Mouse (Mus musculus): ENCODE measurements around the gene Crisp2. TPM values are rescaled to one million over a fixed set of nuclear protein-coding genes. Genes with fewer than 3 reads are reported as not detected.
A peak's percentile ranks its signal among the peaks of the same experiment; 100 is the strongest.

Gene Crisp2
- total RNA-seq (2014; rRNA removed) (0.31 TPM in 1 of 2 replicates, not detected in the other), polyA plus RNA-seq (2015; fragmentation: Nextera tagmentation; extraction: Ambion mirVana) (not detected in 2 replicates)

- Histone ChIP-seq H3K9ac (no peak within 1 kb of the TSS), H3K4me3 (ENCODE audit: low read depth, low read length) (no peak within 1 kb of the TSS), H3K36me3 (ENCODE audit: insufficient read depth) (no peaks in the 10 kb centered on the region), H3K27me3 (ENCODE audit: insufficient read depth, low read length) (no peaks in the 10 kb centered on the region), H3K4me2 (ENCODE audit: low read depth) (no peak within 1 kb of the TSS), H3K27ac (ENCODE audit: low read depth, low read length) (no peak within 1 kb of the TSS), H3K4me1 (ENCODE audit: insufficient read depth) (no peaks in the 10 kb centered on the region), H3K9me3 (ENCODE audit: low read length) (no peaks in the 10 kb centered on the region)
- ATAC-seq (no peak), DNase-seq (no peak)
- 63% methylated on average over 2 of the region's 2 CpGs for WGBS
- TF ChIP-seq CTCF (IDR thresholded peaks at IDR 0.05; ENCODE audit: low read depth), result no peak
Measured at GRCm38 (mm10) chr17:40806953-40807572, at the start of gene Crisp2. Gene Crisp2, minus strand, starts transcription at chr17:40807003.

DNA sequence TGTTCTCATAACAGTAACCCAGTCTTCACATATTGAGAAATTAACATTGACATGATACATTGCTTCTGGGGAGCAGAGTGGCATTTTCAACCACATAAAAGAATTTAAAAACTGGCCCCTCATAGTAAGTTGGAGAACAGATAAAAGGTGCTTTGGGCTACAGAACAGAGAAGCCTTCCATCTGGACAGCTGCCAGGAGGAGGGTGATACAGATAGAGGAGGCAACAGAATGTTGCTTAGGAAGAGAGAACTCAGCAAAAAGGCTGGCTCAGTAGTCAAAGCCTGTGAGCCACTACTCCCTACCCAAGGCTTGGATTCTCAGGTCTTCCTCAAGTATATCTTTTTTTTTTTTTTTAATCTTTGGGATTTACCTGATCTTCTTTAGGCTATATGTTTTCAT lies 48.3 kb upstream of the Crisp2 start:
- H3K4me1 ChIP-seq (ENCODE audit: insufficient read depth), result no peaks in the 10 kb centered on the region
- no peak overlapping the region for H3K4me3 ChIP-seq (ENCODE audit: low read depth, low read length)
- H3K36me3 ChIP-seq (ENCODE audit: insufficient read depth), result no peaks in the 10 kb centered on the region
- no peak for TF ChIP-seq CTCF (IDR thresholded peaks at IDR 0.05; ENCODE audit: low read depth)
- no peak for ATAC-seq
- H3K9ac ChIP-seq, result no peak overlapping the region
- no peak for DNase-seq
- H3K9me3 ChIP-seq (ENCODE audit: low read length), result no peaks in the 10 kb centered on the region
- no peak overlapping the region for H3K27ac ChIP-seq (ENCODE audit: low read depth, low read length)
- no peaks in the 10 kb centered on the region for H3K27me3 ChIP-seq (ENCODE audit: insufficient read depth, low read length)
- H3K4me2 ChIP-seq (ENCODE audit: low read depth), result no peak overlapping the region

DNA sequence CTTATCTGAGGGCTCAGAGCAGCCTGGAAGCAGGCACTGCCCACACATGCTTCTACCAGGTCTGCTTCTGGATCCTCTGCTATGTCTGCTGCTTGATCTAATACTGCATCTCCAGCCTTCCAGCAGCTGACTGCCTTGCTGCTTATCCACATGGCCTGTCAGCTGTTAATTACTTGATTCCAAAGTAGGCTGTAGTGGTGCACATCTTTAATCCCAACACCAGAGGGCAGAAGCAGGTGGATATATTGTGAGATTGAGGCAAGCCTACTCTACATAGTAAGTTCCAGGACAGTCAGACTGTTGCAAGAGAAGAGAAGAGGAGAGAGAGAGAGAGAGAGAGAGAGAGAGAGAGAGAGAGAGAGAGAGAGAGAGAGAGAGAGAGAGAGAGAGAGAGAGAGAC lies 30.5 kb upstream of the Crisp2 start:
- Histone ChIP-seq H3K4me3 (ENCODE audit: low read depth, low read length) (no peak overlapping the region), H3K27ac (ENCODE audit: low read depth, low read length) (no peak overlapping the region), H3K9me3 (ENCODE audit: low read length) (no peaks in the 10 kb centered on the region), H3K4me1 (ENCODE audit: insufficient read depth) (no peaks in the 10 kb centered on the region), H3K4me2 (ENCODE audit: low read depth) (no peak overlapping the region), H3K36me3 (ENCODE audit: insufficient read depth) (no peaks in the 10 kb centered on the region), H3K27me3 (ENCODE audit: insufficient read depth, low read length) (no peaks in the 10 kb centered on the region), H3K9ac (no peak overlapping the region)
- peak; percentile 22 for DNase-seq
- TF ChIP-seq CTCF (IDR thresholded peaks at IDR 0.05; ENCODE audit: low read depth), result peak; percentile 59
- peak; percentile 54 for ATAC-seq

GRCm38 (mm10) chr17:40831870-40832269 lies 25.1 kb upstream of the Crisp2 start:
- Histone ChIP-seq H3K4me3 (ENCODE audit: low read depth, low read length) (no peak overlapping the region), H3K9me3 (ENCODE audit: low read length) (no peaks in the 10 kb centered on the region), H3K27me3 (ENCODE audit: insufficient read depth, low read length) (no peaks in the 10 kb centered on the region), H3K4me2 (ENCODE audit: low read depth) (no peak overlapping the region), H3K36me3 (ENCODE audit: insufficient read depth) (no peaks in the 10 kb centered on the region), H3K27ac (ENCODE audit: low read depth, low read length) (no peak overlapping the region), H3K9ac (no peak overlapping the region), H3K4me1 (ENCODE audit: insufficient read depth) (no peaks in the 10 kb centered on the region)
- 55% methylated on average over 2 of the region's 2 CpGs for WGBS
- TF ChIP-seq CTCF (IDR thresholded peaks at IDR 0.05; ENCODE audit: low read depth), result 0 out of 2 replicates have a peak, but pooled peaks have one; percentile 12
- DNase-seq (no peak), ATAC-seq (no peak)

GRCm38 (mm10) chr17:40824549-40824948 lies 17.7 kb upstream of the Crisp2 start:
- Histone ChIP-seq H3K4me3 (ENCODE audit: low read depth, low read length) (no peak overlapping the region), H3K9ac (no peak overlapping the region), H3K9me3 (ENCODE audit: low read length) (no peaks in the 10 kb centered on the region), H3K4me2 (ENCODE audit: low read depth) (no peak overlapping the region), H3K36me3 (ENCODE audit: insufficient read depth) (no peaks in the 10 kb centered on the region), H3K27ac (ENCODE audit: low read depth, low read length) (no peak overlapping the region), H3K4me1 (ENCODE audit: insufficient read depth) (no peaks in the 10 kb centered on the region), H3K27me3 (ENCODE audit: insufficient read depth, low read length) (no peaks in the 10 kb centered on the region)
- 60% methylated on average over 8 of the region's 8 CpGs for WGBS
- no peak for ATAC-seq
- peak; percentile 53 for TF ChIP-seq CTCF (IDR thresholded peaks at IDR 0.05; ENCODE audit: low read depth)
- peak; percentile 1 for DNase-seq

- no peaks in the 10 kb centered on the region for H3K9me3 ChIP-seq (ENCODE audit: low read length)
- H3K4me1 ChIP-seq (ENCODE audit: insufficient read depth), result no peaks in the 10 kb centered on the region
- peak; percentile 56 for TF ChIP-seq CTCF (IDR thresholded peaks at IDR 0.05; ENCODE audit: low read depth)
- no peak overlapping the region for H3K4me3 ChIP-seq (ENCODE audit: low read depth, low read length)
- DNase-seq (peak; percentile 29), ATAC-seq (no peak)
- no peak overlapping the region for H3K9ac ChIP-seq
- H3K4me2 ChIP-seq (ENCODE audit: low read depth), result no peak overlapping the region
- WGBS, result 21% methylated on average over 4 of the region's 4 CpGs
- H3K36me3 ChIP-seq (ENCODE audit: insufficient read depth), result no peaks in the 10 kb centered on the region
- H3K27me3 ChIP-seq (ENCODE audit: insufficient read depth, low read length), result no peaks in the 10 kb centered on the region
- no peak overlapping the region for H3K27ac ChIP-seq (ENCODE audit: low read depth, low read length)
Measured at GRCm38 (mm10) chr17:40823817-40824216, 17.0 kb upstream of the Crisp2 start.

DNA sequence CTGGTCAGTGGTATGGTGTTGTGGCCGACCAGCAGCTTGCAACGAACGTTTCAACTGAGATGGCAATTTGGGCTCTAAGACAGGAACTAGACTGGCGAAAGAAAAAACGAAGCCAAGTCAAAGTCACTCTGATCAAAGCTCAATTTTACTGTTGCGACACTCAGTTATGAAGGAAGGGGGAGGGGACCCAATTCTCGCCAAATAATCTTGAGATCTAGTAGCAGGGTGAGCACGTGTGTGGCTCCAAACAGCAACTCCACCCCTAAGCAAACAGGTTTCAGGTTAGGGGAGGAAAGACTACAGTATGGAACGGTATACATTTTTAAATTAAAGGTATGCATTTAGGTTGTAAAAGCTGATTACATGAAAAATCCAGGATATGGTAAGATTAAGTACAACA lies 14.7 kb upstream of the Crisp2 start:
- Histone ChIP-seq H3K36me3 (ENCODE audit: insufficient read depth) (no peaks in the 10 kb centered on the region), H3K4me1 (ENCODE audit: insufficient read depth) (no peaks in the 10 kb centered on the region), H3K4me2 (ENCODE audit: low read depth) (no peak overlapping the region), H3K9me3 (ENCODE audit: low read length) (no peaks in the 10 kb centered on the region), H3K27ac (ENCODE audit: low read depth, low read length) (no peak overlapping the region), H3K4me3 (ENCODE audit: low read depth, low read length) (no peak overlapping the region), H3K9ac (no peak overlapping the region), H3K27me3 (ENCODE audit: insufficient read depth, low read length) (no peaks in the 10 kb centered on the region)
- ATAC-seq (no peak), DNase-seq (no peak)
- no peak for TF ChIP-seq CTCF (IDR thresholded peaks at IDR 0.05; ENCODE audit: low read depth)
- 82% methylated on average over 9 of the region's 9 CpGs for WGBS
